Mouse (Mus musculus) thymus, postnatal 14 days (tissue): ENCODE measurements around the gene Pigk.
A peak's percentile ranks its signal among the peaks of the same experiment; 100 is the strongest.
"Not testable (repeated sequence)": the region's sequence is repeated elsewhere in the genome, so short reads cannot be mapped to it uniquely, and the experiment has no call there.

Source experiments
- DNase-seq: peaks from one replicate; pipeline ENCODE4 v3.0.0; 2021

Pigk gene

GRCm38 (mm10) chr3:152713991-152714902 is at the start of gene Pigk:
Gene Pigk, plus strand, starts transcription at chr3:152714100.
- DNase-seq: peak; percentile 94

GRCm38 (mm10) chr3:152666991-152667355 is 46.9 kb upstream of the Pigk start:
- no peak for DNase-seq

- DNase-seq: no peak
Observed at GRCm38 (mm10) chr3:152667356-152668211, 46.3 kb upstream of the Pigk start.

- no peak for DNase-seq
Observed at GRCm38 (mm10) chr3:152668239-152668638, 45.7 kb upstream of the Pigk start, which contains the start of gene Ak5. Gene Ak5, minus strand, starts transcription at chr3:152668360.

- no peak for DNase-seq
Observed at GRCm38 (mm10) chr3:152668793-152669192, 45.1 kb upstream of the Pigk start.

GRCm38 (mm10) chr3:152669783-152670182 is 44.1 kb upstream of the Pigk start:
- no peak for DNase-seq

GRCm38 (mm10) chr3:152674663-152675062 is 39.2 kb upstream of the Pigk start:
- DNase-seq: no peak

GRCm38 (mm10) chr3:152688532-152688931 is 25.4 kb upstream of the Pigk start:
- no peak for DNase-seq

GRCm38 (mm10) chr3:152689105-152689504 is 24.8 kb upstream of the Pigk start:
- no peak for DNase-seq

GRCm38 (mm10) chr3:152694950-152695349 is 18.9 kb upstream of the Pigk start:
- DNase-seq: no peak

- DNase-seq: no peak
Observed at GRCm38 (mm10) chr3:152698017-152698416, 15.9 kb upstream of the Pigk start.

- no peak for DNase-seq
Observed at GRCm38 (mm10) chr3:152699261-152699660, 14.6 kb upstream of the Pigk start.

- not testable (repeated sequence) for DNase-seq
Observed at GRCm38 (mm10) chr3:152701536-152701935, 12.4 kb upstream of the Pigk start.

- no peak for DNase-seq
Observed at GRCm38 (mm10) chr3:152702274-152702843, 11.5 kb upstream of the Pigk start.

- DNase-seq: no peak
Observed at GRCm38 (mm10) chr3:152705826-152706225, 8.1 kb upstream of the Pigk start.

- DNase-seq: no peak
Observed at GRCm38 (mm10) chr3:152706901-152707300, 7.0 kb upstream of the Pigk start.

GRCm38 (mm10) chr3:152707321-152707823 is 6.5 kb upstream of the Pigk start:
- DNase-seq: no peak

- DNase-seq: no peak
Observed at GRCm38 (mm10) chr3:152709936-152710335, 4.0 kb upstream of the Pigk start.

- DNase-seq: no peak
Observed at GRCm38 (mm10) chr3:152712957-152713356, 943 bp upstream of the Pigk start.

- no peak for DNase-seq
Observed at GRCm38 (mm10) chr3:152721301-152721700, 7.4 kb downstream of the Pigk start.

GRCm38 (mm10) chr3:152722836-152723235 is 8.9 kb downstream of the Pigk start:
- DNase-seq: no peak

- no peak for DNase-seq
Observed at GRCm38 (mm10) chr3:152724446-152724845, 10.5 kb downstream of the Pigk start.

- no peak for DNase-seq
Observed at GRCm38 (mm10) chr3:152728238-152728637, 14.3 kb downstream of the Pigk start.
